9 mouse cellular contexts compared by ENCODE assay signal in the genomic region with DNA sequence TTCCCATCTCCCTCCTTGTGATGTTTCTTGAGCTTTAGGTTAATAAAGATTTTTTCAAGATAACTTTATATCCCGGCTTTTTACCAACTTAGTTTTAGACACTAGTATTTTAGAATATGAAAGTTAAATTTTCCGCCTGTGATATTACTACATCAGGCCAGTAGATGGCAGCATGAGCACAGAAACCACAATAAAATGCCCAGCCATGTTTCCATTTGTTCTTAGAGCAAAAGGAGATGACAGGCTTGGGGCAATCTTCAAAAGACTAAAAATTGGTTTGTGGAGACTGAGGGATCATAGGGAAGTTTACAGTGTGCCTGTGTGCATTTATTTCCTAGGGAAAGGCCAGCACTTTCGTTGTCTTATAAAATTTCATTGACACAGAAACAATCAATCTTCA. TPM values are rescaled to one million over a fixed set of nuclear protein-coding genes. Genes with fewer than 3 reads are reported as not detected.
DNase-seq lines count a peak whose midpoint lies in the region; ATAC-seq and TF ChIP-seq lines count a peak whose summit lies in the region.
"Had no signal": no experiment of that assay in that cellular context is flagged by ENCODE, and none has a peak within 500 bp of the region (broad histone marks: within the 10 kb centered on the region; RNA-seq: fewer than 3 reads in every experiment).

No protein-coding gene starts in this region.

- TF ChIP-seq POLR2A in brain, embryonic 14.5 days (IDR thresholded peaks at IDR 0.05; ENCODE audit: borderline replicate concordance, extremely low read depth, insufficient read depth, insufficient read length, poor library complexity, severe bottlenecking), result no peak

- peak; percentile 11 for DNase-seq in CD4-positive, CD25-positive, alpha-beta regulatory T cell, adult 2 months (ENCODE audit: low read depth, low spot score)
- peak; percentile 11 for DNase-seq in layer of hippocampus, adult 11-12 months (ENCODE audit: low spot score)
- DNase-seq in layer of hippocampus, adult 9-11 months, result no peak
- DNase-seq in brain, embryonic 14.5 days (ENCODE audit: low read depth), result peak; percentile 72
- peak; percentile 15 to 39 for DNase-seq in layer of hippocampus, postnatal 10 days (ENCODE audit: low spot score in 2 of 2)
- DNase-seq in retina, postnatal 7 days (ENCODE audit: low read depth, low spot score), result peak; percentile 2
- DNase-seq in urinary bladder, postnatal 36 days (ENCODE audit: low spot score in 2 of 2), result no peak

- TF ChIP-seq CTCF in brain, embryonic 14.5 days (IDR thresholded peaks at IDR 0.05; ENCODE audit: borderline replicate concordance, extremely low read depth, insufficient read depth, insufficient read length), result peak; percentile 60; the same call in 1 of the 2 replicates

- no peak for ATAC-seq in CD4-positive, CD25-positive, alpha-beta regulatory T cell, adult 4 months

RNA-seq across cellular contexts. Expression of gene Olfr1009, which starts 10.6 kb away (rescaled TPM):
- not detected for polyA plus RNA-seq in CD4-positive, CD25-positive, alpha-beta regulatory T cell, adult 4 months (2017; shearing (Covaris generic))
- not detected in 2 replicates for polyA plus RNA-seq in brain, embryonic 14.5 days (2012; rRNA removed)
- not detected for total RNA-seq in layer of hippocampus, postnatal 10 days (2021)
- polyA plus RNA-seq: stomach, embryonic 15.5 days had no signal

RNA-seq across cellular contexts. Expression of gene Olfr1008, which starts 36.6 kb away (rescaled TPM):
- polyA plus RNA-seq in CD4-positive, CD25-positive, alpha-beta regulatory T cell, adult 4 months (2017; shearing (Covaris generic)), result not detected
- not detected in 2 replicates for polyA plus RNA-seq in brain, embryonic 14.5 days (2012; rRNA removed)
- total RNA-seq in layer of hippocampus, postnatal 10 days (2021), result not detected
- polyA plus RNA-seq: stomach, embryonic 15.5 days had no signal

RNA-seq across cellular contexts. Expression of gene Olfr1012, which starts 36.8 kb away (rescaled TPM):
- polyA plus RNA-seq in CD4-positive, CD25-positive, alpha-beta regulatory T cell, adult 4 months (2017; shearing (Covaris generic)), result not detected
- polyA plus RNA-seq in brain, embryonic 14.5 days (2012; rRNA removed), result not detected in 2 replicates
- not detected for total RNA-seq in layer of hippocampus, postnatal 10 days (2021)
- polyA plus RNA-seq: stomach, embryonic 15.5 days had no signal

RNA-seq across cellular contexts. Expression of gene Olfr1013, which starts 41.1 kb away (rescaled TPM):
- not detected for polyA plus RNA-seq in CD4-positive, CD25-positive, alpha-beta regulatory T cell, adult 4 months (2017; shearing (Covaris generic))
- not detected in 2 replicates for polyA plus RNA-seq in brain, embryonic 14.5 days (2012; rRNA removed)
- not detected for total RNA-seq in layer of hippocampus, postnatal 10 days (2021)
- polyA plus RNA-seq: stomach, embryonic 15.5 days had no signal

RNA-seq across cellular contexts. Expression of gene Olfr1014, which starts 46.7 kb away (rescaled TPM):
- not detected for polyA plus RNA-seq in CD4-positive, CD25-positive, alpha-beta regulatory T cell, adult 4 months (2017; shearing (Covaris generic))
- not detected in 2 replicates for polyA plus RNA-seq in brain, embryonic 14.5 days (2012; rRNA removed)
- not detected for total RNA-seq in layer of hippocampus, postnatal 10 days (2021)
- polyA plus RNA-seq: stomach, embryonic 15.5 days had no signal

Comparison
In these comparisons a context has a peak if more than half of its experiments do, and no peak if none do; other contexts are left out.
1. DNase-seq: peak in CD4-positive, CD25-positive, alpha-beta regulatory T cell, adult 2 months (single experiment), layer of hippocampus, adult 11-12 months (single experiment), brain, embryonic 14.5 days (single experiment), layer of hippocampus, postnatal 10 days (2 of 2) and retina, postnatal 7 days (single experiment); none in layer of hippocampus, adult 9-11 months (single experiment) and urinary bladder, postnatal 36 days (0 of 2).